Mouse (Mus musculus) retina, postnatal 1 day (tissue): Measurements from ENCODE around the gene Zdhhc16.
"Not testable (repeated sequence)": the region's sequence is repeated elsewhere in the genome, so short reads cannot be mapped to it uniquely, and the experiment has no call there.

Experiments used
- DNase-seq: peaks from one replicate; pipeline ENCODE4 v3.0.0-alpha.2; 2012

Zdhhc16 gene

DNA sequence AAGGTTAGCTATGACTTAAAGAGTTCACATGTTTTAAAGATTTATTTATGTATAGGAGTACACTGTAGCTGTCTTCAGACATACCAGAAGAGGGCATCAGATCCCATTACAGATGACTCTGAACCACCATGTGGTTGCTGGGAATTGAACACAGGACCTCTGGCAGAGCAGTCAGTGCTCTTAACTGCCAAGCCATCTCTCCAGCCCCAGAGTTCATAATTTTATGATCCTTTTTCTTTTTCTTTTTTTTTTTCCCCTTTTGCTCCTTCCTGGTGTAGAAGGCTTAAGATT is 18.7 kb upstream of the Zdhhc16 start:
- not testable (repeated sequence) for DNase-seq

DNA sequence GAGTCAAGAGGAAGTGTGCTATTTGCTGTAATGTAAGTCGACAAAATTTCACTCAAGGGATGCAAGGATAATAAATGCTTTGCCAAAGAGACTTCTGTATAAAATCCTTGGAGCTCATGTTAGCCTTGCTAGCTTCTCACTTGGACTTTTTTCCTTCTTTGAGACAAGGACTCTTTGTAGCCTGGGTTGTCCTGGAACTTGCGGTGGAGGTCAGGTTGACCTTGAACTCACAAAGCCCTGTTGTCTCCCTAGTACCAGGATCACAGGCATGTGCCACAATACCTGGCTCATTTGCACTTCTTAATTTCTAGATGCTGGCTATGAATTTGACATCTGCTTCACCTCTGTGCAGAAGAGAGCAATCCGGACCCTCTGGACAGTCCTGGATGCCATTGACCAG is 18.0 kb upstream of the Zdhhc16 start:
- no peak for DNase-seq

DNA sequence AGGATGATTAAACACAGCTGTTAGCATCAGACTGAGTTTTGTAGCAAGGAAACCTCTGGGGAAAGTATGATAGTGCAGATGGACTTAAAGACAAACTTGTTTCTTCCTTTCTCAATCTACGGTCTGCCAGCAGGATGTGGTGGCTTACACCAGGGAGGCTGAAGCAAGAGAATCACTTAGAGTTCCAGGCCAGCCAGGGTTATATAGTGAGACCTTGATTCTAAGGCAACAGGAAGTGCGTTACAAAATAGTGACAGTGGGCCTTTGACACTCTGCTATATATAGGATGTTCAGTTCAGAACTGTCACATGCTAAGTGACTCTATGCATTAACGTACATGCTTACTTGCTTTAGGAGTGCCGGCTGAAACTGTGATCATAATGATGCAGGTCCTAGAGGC is 16.4 kb upstream of the Zdhhc16 start:
- no peak for DNase-seq

DNA sequence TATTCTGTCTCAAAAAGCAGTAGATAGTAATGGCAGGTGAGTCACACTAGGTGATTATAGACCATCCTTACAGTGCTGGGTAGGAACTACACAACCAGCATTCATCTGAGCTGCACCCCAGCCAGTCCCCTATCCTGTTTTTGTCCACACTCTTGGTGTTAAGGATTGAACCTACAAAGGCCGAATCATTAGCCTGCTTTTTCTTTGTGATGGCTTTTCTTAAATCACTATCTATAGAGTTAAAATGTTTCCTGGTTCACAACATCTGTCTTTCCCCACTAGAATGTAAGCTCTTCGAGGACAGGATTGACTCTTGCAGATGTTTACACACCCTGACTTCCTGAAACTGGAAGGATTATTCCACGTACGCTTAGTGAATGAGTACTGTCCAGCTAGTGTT is 13.8 kb upstream of the Zdhhc16 start:
- no peak for DNase-seq

DNA sequence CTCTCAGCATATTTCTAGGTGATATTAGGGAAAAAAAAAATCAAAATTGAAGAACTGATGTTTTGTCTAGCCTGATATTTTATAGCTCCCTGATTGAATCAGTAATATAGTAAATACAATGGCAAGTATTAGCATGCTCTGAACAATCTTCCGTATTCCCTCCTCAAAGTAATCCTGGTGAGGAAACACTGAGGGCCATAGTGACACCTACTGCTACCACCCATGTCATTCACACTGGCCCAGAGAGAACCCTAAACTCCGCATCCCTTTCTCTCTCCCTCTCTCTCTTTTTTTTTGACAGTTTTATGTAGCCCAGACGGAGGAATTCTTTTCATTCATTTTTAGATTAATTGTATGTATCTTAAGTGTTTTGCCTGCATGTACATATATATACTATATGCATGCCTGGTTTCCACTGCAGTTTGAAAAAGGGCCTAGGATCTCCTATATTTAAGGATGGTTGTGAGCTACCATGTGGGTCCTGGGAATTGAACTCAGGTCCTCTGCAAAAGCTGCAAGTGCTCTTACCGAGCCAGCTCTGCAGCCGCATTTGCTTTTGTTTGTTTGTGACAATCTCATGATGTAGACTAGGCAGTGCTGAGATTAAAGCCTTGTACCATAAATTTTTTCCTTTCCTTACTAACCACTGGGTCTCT is 12.7 kb upstream of the Zdhhc16 start:
- DNase-seq, result no peak

DNA sequence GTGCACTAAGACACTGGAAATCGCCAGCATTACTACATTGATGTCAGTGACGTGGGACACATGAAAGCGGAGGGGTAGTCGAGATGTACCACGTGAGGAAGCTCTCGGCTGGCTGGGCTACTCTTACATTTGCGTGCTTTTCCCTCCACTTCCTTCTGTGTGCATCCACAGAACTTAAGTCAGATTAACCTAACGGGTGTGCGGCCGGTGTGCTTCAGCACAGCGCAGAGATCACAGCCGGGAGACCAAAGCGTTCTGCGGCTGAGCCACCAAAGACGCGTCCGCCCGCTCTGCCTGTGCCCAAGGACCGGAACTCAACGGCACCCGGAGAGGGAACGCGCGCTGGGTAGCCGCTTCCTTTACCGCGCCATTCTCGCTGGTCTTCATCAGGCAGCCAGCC is 594 bp upstream of the Zdhhc16 start:
- no peak for DNase-seq

DNA sequence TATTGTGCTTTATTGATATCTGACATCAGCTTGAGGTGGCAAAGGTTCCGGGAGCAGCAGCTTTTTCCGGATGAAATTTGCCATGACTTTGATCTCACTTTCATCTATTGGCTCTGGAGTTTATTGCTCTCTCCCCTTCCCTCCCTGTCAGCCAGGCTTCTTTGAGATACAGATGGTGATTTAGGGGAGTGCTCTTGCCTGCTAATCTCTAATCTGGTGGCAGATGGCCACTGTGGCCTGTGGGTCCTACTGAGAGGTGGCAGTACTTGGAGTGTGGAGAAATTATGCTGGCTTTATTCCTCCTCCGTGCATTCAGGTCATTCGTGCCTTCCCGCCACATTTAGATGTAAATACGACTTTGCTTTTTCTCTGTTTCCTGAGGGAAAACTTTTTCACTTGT is 844 bp downstream of the Zdhhc16 start:
- peak; percentile 78 for DNase-seq

DNA sequence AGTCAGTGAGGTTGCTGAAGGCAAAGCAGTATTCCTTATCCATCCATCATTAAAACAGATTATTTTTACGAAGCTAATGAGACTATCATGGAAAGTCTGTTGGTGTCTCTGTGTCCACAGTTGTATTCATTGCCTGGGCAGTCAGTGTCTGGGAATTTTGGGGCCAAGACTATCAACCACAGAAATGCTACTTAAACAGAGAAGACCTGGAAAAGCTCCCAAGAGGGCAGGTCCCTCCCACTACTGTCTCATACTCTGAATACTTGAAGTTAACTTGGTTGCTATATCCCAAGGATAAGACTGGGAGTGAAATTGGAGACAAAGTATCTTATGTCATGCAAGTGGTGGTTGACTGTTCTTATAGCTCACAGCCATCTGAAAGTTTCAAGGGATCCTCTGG is 2.6 kb downstream of the Zdhhc16 start:
- no peak for DNase-seq

DNA sequence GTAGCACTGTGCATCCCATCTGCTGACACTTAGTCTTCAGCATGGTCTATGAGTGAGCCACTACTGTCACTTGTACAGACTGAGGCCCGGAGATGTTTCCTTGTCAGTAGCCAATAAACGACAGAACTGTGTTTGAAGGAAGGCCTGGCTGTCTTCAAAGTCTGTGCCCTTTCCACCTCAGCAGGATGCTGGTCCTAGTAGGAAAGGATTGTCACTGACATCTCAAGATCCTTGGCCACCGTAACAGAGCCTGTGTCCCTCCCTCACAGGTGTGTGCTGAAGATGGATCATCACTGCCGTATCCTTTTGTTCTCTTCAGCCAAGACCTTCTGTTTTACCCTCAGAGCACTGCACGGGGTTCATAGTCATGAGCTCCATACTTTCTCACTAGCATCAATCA is 5.3 kb downstream of the Zdhhc16 start:
- DNase-seq, result no peak

DNA sequence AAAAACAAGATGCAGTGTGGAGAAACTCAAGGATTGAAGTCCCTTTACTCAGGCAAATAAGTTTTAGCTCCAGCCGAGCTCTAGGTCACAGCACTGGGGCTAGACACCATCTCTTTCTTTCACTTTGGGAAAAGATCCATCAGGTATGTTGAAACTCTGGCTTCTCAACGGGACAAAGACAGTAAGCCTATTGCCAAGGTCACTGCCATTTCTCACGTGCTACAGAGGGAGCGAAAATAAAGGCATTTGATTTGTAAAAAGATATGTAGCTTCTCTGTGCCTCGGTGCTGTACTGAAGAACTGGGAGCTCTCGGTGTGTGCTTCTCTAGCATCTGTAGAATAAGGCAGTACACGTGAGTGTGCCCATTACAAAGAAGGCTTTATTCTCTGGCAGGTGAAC is 10.6 kb downstream of the Zdhhc16 start:
- DNase-seq, result no peak

DNA sequence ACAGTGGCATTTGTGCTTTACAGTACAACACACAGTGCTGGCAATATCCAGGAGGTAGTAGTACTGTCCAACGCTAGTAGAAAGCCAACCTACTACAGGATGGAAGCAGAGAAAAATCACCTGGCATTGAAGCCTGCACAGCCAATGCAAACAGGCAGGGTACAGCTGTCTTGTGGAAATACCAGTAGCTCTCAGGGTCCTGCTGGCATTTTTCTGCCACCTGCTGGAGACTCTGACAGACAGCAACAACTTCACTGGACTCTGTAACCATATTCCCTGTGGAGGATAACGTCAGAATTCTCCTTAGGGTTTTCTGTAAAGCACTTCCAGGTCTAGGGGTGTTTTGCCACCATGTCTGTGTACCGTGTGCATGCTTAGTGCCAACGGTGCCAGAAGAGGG is 19.0 kb downstream of the Zdhhc16 start:
- DNase-seq, result peak; percentile 38

DNA sequence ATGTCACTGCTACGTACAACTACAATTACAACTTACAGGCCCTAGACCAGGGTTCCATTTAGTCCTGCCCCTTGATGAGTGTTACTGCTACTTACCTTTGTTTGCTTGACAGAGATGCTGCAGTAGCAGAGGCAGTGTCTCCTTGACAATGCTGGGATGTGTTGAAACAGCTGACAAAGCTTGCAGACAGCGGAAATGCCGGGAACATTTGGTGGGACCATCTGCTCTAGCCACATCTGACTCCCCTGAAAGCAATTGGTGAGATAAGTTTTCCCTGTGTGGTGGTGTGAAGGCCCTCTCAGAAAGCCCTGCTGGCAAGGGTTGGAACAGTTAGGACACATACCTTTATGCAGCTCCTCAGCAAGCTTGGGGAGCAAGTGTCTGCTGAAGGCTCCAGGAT is 20.3 kb downstream of the Zdhhc16 start:
- DNase-seq, result no peak

DNA sequence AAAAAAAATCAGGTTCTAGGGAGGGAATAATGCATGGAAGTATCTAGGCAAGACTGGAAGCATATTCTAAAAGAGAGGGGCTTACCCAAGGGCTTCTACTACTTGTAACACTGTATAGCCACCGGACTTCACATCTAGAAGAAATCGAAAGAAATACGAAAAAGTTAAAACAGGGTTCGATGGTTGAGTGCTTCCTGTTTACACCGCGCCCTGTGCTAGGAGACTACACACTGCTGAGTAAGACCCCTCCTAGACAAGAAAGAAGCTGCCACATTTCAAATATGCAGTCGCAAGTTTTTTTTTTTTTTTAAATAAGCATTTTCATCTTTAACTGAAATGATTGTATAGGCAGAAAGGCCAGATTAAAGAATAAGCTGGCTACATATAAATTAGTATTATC is 36.3 kb downstream of the Zdhhc16 start:
- no peak for DNase-seq

DNA sequence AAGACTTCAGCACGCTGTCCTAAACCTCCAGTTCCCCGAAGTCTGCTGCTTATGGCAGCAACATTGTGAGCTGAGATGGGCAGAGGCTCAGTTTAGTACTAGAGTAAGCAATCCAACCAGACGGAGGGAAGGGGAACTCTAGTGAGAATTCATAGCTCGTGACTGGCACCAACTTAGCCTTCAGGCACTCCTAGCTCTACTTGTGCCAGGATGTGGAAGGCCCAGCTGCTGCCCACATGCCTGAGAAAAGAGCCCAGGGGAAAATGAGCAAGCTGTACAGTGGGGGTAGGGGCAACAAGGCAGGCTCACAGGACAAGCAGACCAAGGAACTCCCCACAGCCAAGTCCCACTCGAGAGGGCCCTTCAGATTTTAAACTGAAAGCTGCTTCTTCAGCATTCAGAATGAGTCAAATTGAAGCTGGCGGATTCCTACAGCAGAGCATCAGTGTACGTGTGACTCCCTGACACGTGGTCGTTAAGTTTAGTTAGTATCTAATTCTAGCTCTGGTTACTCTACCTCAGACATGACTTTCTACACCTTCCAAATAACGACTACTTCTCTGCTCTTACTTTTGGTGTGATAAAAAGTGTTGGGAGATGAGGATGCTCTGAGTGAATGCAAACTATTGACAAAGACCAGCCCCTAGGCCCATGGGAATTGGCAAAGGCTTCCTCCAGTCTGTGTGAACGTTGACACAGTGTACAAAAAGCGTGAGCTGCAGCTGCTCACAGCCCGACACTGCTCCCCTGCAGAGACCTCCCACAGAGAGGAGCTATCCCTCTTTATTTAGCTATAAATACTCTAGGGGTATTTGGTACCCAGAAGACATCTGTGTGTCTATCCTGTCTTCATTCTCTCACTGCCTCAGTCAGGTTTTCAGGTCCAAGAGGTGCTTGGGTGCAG is 40.9 kb downstream of the Zdhhc16 start:
- DNase-seq, result peak; percentile 38

DNA sequence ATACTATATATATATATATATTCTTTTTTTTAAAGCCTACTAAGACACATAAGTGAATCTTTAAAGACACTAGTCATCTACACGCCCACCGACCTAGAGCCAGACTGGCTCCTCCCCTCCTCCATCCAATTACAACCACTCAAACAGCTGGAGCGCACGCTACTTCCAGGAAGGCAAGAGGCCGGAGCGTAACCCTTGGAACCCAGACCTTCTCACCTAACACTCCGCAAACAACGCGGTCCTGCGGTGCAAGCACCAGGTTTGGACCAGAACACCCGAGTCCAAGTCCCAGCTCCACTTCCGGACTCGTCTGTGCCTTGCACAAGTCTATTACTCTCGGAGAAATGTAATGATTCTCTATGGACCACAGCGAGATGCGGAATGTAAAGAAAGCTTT is 47.1 kb downstream of the Zdhhc16 start:
- no peak for DNase-seq

DNA sequence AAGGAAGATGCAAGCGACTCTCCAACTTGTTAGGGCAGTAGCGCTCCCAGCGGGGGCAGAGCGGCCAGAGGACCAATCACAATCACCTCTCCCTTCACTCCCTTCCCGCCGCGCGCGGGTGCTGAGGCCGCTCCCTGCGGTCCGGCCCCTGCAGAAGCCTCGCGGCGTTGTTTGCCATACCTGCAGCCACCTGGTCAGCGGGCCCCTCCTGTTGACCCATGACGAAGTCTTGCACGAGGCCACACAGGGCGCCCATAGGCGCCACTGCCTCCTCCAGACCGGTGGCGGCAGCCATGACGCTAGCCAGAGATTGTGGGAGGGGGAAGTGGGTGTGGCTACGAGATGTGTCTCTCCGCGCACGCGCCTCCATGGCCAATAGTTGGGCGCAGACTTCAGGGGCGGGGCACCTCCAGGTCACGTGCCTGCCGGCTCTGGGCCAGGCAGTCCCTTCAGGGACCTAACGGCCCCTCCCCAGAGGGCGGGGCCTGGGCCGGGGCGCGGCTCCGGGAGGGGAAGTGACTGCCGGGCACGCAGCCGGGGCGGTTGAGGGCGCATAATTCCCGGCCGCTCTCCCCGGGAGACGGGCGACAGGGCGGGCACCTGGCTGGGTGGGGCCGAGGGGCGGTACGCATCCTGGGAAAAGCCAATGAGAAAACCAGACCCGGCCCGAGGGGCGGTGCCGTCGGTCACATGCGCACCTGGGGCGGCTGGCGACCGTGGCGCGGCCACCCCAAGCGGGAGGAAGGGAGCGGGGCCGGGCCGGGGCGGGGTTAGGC is 47.7 kb downstream of the Zdhhc16 start, which contains the start of gene Mms19:
Gene Mms19 (minus strand): TSS at position 339 of the 776 bp plus-strand sequence.
- peak; percentile 99 for DNase-seq

DNA sequence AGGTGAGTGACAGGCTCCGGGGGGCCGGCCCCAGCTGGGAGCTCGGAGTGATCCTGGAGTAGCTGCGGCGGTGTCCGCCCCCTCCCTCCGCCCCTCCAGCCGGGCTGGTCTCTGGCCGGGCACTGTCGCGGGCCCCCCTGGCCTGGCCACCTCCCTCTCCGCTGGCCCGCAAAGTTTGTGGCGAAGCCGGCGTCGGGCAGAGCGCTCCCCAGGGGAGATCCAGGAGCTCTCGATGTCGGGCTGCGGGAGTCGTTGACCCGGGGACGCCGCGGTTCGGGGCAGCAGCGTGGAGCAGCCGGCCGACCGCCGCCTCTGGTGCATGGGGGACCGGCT is 48.3 kb downstream of the Zdhhc16 start, which contains the start of gene Ubtd1:
Gene Ubtd1 (plus strand): TSS at position 169 of the 333 bp plus-strand sequence.
- DNase-seq, result no peak

DNA sequence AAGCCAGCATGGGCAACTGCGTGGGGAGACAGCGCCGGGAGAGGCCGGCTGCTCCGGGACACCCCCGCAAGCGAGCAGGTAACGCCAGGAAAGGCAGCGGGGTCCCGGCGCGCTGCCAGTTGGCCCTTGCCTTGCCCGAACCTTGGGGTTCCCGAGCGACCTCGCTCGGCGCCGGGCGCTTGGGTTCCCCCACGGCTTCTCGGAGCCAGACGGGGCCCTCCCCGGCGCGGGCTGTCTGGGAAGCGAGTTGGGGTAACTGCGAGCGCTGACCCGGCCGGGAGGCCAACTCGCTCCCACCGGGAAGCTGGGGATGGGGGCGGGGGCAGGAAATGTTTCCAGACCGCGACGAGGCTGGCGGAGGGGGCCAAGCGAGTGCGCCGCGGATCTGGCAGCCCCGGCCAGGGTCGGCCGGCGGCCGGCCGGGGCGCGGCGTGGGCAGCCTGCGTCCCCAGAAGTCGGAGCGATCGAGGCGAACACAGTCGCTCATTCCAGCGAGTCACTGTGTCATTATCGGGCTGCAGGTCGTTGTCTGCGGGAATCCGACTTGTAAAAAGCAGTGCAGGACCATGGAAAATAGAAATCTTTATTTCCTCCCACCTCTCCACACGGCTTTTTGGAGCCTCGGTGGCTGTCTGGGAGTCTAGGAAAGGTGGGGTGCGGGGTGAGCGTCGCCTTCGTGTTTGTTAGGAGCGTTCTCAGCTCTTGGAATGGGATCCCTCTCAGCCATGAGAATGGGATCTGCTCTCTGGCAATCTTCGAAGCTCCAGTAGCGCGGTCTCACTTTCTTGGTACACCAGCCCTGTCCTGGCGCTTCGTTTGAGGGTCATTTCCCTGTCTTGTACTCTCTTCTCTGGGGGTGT is 48.9 kb downstream of the Zdhhc16 start:
- DNase-seq, result peak; percentile 51

DNA sequence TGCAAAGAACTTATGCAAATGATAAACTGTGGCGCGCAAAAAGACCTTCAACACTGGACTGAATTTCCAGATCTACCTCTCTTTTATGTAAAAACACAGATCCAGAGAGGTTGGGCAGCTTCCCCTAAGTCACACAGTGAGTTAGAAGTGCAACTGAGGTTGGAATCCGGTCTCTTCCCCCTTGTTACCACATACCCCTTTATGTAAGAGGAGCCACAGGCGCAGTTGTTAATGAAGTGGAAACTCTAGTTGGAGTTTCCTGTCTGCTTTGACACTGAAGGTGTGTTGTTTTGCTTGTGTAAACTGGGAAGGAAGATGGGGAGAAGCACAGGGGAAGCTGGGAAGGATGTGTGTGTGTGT is 49.5 kb downstream of the Zdhhc16 start:
- peak; percentile 10 for DNase-seq

DNA sequence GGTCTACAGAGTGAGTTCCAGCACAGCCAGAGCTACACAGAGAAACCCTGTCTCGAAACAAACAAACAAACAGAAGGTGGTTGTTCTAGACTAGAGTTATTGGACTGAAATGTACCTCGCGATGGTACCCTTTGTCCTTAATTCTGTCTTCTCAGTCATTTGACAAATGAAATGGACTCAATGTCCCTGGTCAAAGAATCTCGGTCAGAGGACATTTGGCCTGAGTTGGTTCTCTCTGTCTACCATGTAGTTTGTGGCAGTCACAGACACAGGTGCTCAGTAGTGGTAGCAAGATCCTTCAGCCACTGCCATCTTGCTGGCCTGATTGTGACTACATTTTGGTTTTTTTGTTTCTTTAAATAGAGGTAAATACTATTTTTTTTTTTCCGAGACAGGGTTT is 52.7 kb downstream of the Zdhhc16 start:
- no peak for DNase-seq

DNA sequence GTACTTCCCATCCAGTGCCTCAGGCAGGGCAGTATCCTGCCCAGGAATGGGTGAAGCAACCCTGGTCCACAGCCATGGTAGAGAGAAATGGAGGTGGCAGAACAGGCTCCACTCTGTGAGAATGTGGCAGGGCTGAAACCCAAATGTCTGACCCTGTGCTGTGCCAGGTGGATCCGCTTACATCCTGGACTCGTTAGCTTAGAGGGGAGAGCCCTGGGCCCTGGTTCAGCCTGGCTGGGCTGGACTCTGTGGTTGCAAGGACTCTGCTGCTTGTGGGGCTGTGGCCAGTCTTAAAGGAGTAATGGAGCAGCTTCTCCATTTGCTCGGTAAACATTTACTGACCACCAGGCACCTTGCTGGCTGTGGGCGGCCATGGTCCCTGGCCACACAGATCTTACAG is 53.9 kb downstream of the Zdhhc16 start:
- no peak for DNase-seq

DNA sequence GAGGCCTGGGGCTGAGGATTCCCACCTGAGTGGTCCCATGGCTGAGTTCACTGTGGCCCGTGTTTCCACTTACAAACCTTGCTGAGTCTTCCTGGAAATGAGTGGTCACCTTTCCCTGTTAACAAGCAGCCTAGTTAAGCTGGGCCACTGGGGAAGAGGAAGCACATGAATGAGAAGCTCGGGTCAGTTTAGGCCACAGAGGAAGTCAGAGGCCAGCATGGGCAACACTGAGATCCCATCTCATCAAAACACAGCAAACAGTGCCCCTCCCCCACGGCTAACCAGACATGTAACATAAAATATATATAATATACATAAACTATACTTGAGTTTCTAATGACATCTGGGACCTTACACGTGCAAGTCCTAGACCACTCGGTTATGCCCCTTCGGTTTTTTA is 56.5 kb downstream of the Zdhhc16 start:
- DNase-seq, result no peak

DNA sequence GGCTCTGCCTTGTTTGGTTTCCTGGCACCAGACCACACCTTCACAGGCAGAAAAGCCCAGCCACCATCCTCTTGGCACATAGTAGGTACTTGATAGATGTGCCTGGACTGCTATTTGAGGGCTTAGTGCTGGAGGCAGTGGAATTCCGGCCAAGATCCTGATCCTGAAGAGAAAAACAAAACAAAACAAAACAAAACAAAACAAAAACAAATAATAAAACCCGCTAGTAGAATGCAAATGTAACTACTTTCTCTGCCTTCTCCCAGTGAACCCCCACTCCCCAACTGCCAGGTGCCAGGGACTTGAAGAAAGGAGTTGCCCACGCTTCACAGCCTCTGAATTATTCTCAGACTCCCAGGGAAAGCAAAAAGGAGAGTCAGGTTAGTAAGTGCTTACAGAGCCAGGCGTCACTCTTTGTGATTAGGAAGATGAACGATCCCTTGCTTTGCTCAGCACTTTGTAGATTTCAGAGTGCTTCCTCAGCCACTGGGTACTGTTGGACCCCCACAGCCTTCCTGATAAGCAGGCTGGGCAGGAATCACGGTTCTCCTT is 58.7 kb downstream of the Zdhhc16 start:
- DNase-seq, result no peak
